Mouse (Mus musculus): ENCODE results near the gene Zfp503. TPM values are rescaled to one million over a fixed set of nuclear protein-coding genes. Genes with fewer than 3 reads are reported as not detected.

The Zfp503 gene
- polyA plus RNA-seq, 1 experiment from 2014 or later: 3.0 TPM

GRCm38 (mm10) chr14:21984757-21985425, 4.5 kb downstream of the Zfp503 start:
- 7% methylated on average over 48 of the region's 49 CpGs for WGBS
- Histone ChIP-seq H3K4me2 (peak overlapping the region; percentile 98), H3K27ac (no peak overlapping the region), H3K9ac (peak overlapping the region; percentile 75), H3K4me1 (replicated peaks) (peaks cover 58% of the 10 kb centered on the region), H3K27me3 (peaks cover 40% of the 10 kb centered on the region), H3K4me3 (peak overlapping the region; percentile 83), H3K9me3 (replicated peaks) (no peaks in the 10 kb centered on the region), H3K36me3 (no peaks in the 10 kb centered on the region)
- no peak for ATAC-seq (replicated peaks; ENCODE audit: insufficient number of reproducible peaks, insufficient read depth, low FRiP score, low read depth)

GRCm38 (mm10) chr14:21983950-21984730, 5.3 kb downstream of the Zfp503 start:
- peak overlapping the region; percentile 83 for H3K4me3 ChIP-seq
- 22% methylated on average over 18 of the region's 18 CpGs for WGBS
- peak overlapping the region; percentile 75; the same call in 1 of the 2 replicates for H3K9ac ChIP-seq
- no peaks in the 10 kb centered on the region for H3K36me3 ChIP-seq
- H3K9me3 ChIP-seq (replicated peaks): no peaks in the 10 kb centered on the region
- peak overlapping the region; percentile 98 for H3K4me2 ChIP-seq
- H3K4me1 ChIP-seq (replicated peaks): peaks cover 51% of the 10 kb centered on the region
- no peak overlapping the region for H3K27ac ChIP-seq
- H3K27me3 ChIP-seq: peaks cover 36% of the 10 kb centered on the region
- no peak for ATAC-seq (replicated peaks; ENCODE audit: insufficient number of reproducible peaks, insufficient read depth, low FRiP score, low read depth)

GRCm38 (mm10) chr14:21983311-21983949, 6.0 kb downstream of the Zfp503 start:
- ATAC-seq (replicated peaks; ENCODE audit: insufficient number of reproducible peaks, insufficient read depth, low FRiP score, low read depth): no peak
- Histone ChIP-seq H3K36me3 (no peaks in the 10 kb centered on the region), H3K4me2 (peak overlapping the region; percentile 68), H3K27ac (peak overlapping the region; percentile 45; the same call in 1 of the 2 replicates), H3K27me3 (peaks cover 31% of the 10 kb centered on the region), H3K9ac (peak overlapping the region; percentile 40; the same call in 1 of the 2 replicates), H3K4me3 (peak overlapping the region; percentile 47), H3K4me1 (replicated peaks) (peaks cover 45% of the 10 kb centered on the region), H3K9me3 (replicated peaks) (no peaks in the 10 kb centered on the region)
- 7% methylated on average over 22 of the region's 22 CpGs for WGBS

- ATAC-seq (replicated peaks; ENCODE audit: insufficient number of reproducible peaks, insufficient read depth, low FRiP score, low read depth): no peak
- Histone ChIP-seq H3K4me1 (replicated peaks) (peaks cover 45% of the 10 kb centered on the region), H3K27ac (peak overlapping the region; percentile 45)
These were observed 6.7 kb downstream of the Zfp503 start for GRCm38 (mm10) chr14:21982592-21983310.

GRCm38 (mm10) chr14:21982096-21982591, 7.3 kb downstream of the Zfp503 start:
- Histone ChIP-seq H3K4me1 (replicated peaks) (peaks cover 44% of the 10 kb centered on the region), H3K4me3 (peak overlapping the region; percentile 47), H3K4me2 (peak overlapping the region; percentile 68), H3K9ac (0 out of 2 replicates have a peak overlapping the region, but pooled peaks have one; percentile 40), H3K27ac (peak overlapping the region; percentile 45), H3K27me3 (peaks cover 31% of the 10 kb centered on the region), H3K36me3 (no peaks in the 10 kb centered on the region), H3K9me3 (replicated peaks) (no peaks in the 10 kb centered on the region)
- 28% methylated on average over 14 of the region's 14 CpGs for WGBS
- no peak for ATAC-seq (replicated peaks; ENCODE audit: insufficient number of reproducible peaks, insufficient read depth, low FRiP score, low read depth)

More at GRCm38 (mm10) chr14:21982592-21983310, 6.7 kb downstream of the Zfp503 start:
- Histone ChIP-seq H3K4me3 (peak overlapping the region; percentile 47), H3K27me3 (peaks cover 31% of the 10 kb centered on the region), H3K9ac (peak overlapping the region; percentile 40), H3K4me2 (peak overlapping the region; percentile 68), H3K9me3 (replicated peaks) (no peaks in the 10 kb centered on the region), H3K36me3 (no peaks in the 10 kb centered on the region)
- WGBS: 10% methylated on average over 38 of the region's 38 CpGs

GRCm38 (mm10) chr14:21981462-21981861, 7.9 kb downstream of the Zfp503 start:
- no peak overlapping the region for H3K9ac ChIP-seq
- H3K36me3 ChIP-seq: no peaks in the 10 kb centered on the region
- H3K4me2 ChIP-seq: peak overlapping the region; percentile 68
- WGBS: under 1% methylated on average over 22 of the region's 22 CpGs
- no peaks in the 10 kb centered on the region for H3K9me3 ChIP-seq (replicated peaks)
- H3K27ac ChIP-seq: no peak overlapping the region
- peaks cover 38% of the 10 kb centered on the region for H3K4me1 ChIP-seq (replicated peaks)
- peak overlapping the region; percentile 47 for H3K4me3 ChIP-seq
- peak; percentile 65 for ATAC-seq (replicated peaks; ENCODE audit: insufficient number of reproducible peaks, insufficient read depth, low FRiP score, low read depth)
- peaks cover 31% of the 10 kb centered on the region for H3K27me3 ChIP-seq

GRCm38 (mm10) chr14:21968978-21969377, 20.4 kb downstream of the Zfp503 start:
- H3K9ac ChIP-seq: no peak overlapping the region
- H3K27ac ChIP-seq: no peak overlapping the region
- H3K4me2 ChIP-seq: no peak overlapping the region
- H3K4me3 ChIP-seq: no peak overlapping the region
- no peaks in the 10 kb centered on the region for H3K4me1 ChIP-seq (replicated peaks)
- H3K27me3 ChIP-seq: no peaks in the 10 kb centered on the region
- no peak for ATAC-seq (replicated peaks; ENCODE audit: insufficient number of reproducible peaks, insufficient read depth, low FRiP score, low read depth)
- WGBS: 34% methylated on average over 4 of the region's 4 CpGs
- H3K36me3 ChIP-seq: no peaks in the 10 kb centered on the region
- no peaks in the 10 kb centered on the region for H3K9me3 ChIP-seq (replicated peaks)

- no peaks in the 10 kb centered on the region for H3K36me3 ChIP-seq
- no peak for ATAC-seq (replicated peaks; ENCODE audit: insufficient number of reproducible peaks, insufficient read depth, low FRiP score, low read depth)
- 73% methylated on average over 12 of the region's 12 CpGs for WGBS
These were observed 21.9 kb downstream of the Zfp503 start for GRCm38 (mm10) chr14:21967375-21968010.

GRCm38 (mm10) chr14:21966276-21966675, 23.1 kb downstream of the Zfp503 start:
- no peak overlapping the region for H3K4me2 ChIP-seq
- no peaks in the 10 kb centered on the region for H3K9me3 ChIP-seq (replicated peaks)
- no peak overlapping the region for H3K4me3 ChIP-seq
- H3K27ac ChIP-seq: no peak overlapping the region
- no peak overlapping the region for H3K9ac ChIP-seq
- ATAC-seq (replicated peaks; ENCODE audit: insufficient number of reproducible peaks, insufficient read depth, low FRiP score, low read depth): no peak
- 58% methylated on average over 5 of the region's 5 CpGs for WGBS
- no peaks in the 10 kb centered on the region for H3K27me3 ChIP-seq
- H3K36me3 ChIP-seq: no peaks in the 10 kb centered on the region
- H3K4me1 ChIP-seq (replicated peaks): no peaks in the 10 kb centered on the region

More at GRCm38 (mm10) chr14:21967375-21968010, 21.9 kb downstream of the Zfp503 start:
- no peaks in the 10 kb centered on the region for H3K9me3 ChIP-seq (replicated peaks)
- H3K4me2 ChIP-seq: no peak overlapping the region
- no peak overlapping the region for H3K27ac ChIP-seq
- no peak overlapping the region for H3K9ac ChIP-seq
- no peaks in the 10 kb centered on the region for H3K4me1 ChIP-seq (replicated peaks)
- no peak overlapping the region for H3K4me3 ChIP-seq
- no peaks in the 10 kb centered on the region for H3K27me3 ChIP-seq

GRCm38 (mm10) chr14:21962381-21963050, 26.9 kb downstream of the Zfp503 start:
- Histone ChIP-seq H3K4me3 (no peak overlapping the region), H3K9me3 (replicated peaks) (no peaks in the 10 kb centered on the region), H3K4me1 (replicated peaks) (peaks cover 10% of the 10 kb centered on the region), H3K4me2 (no peak overlapping the region), H3K36me3 (no peaks in the 10 kb centered on the region), H3K27me3 (no peaks in the 10 kb centered on the region), H3K27ac (no peak overlapping the region), H3K9ac (no peak overlapping the region)
- ATAC-seq (replicated peaks; ENCODE audit: insufficient number of reproducible peaks, insufficient read depth, low FRiP score, low read depth): no peak
- whole genome bisulfite sequencing: 74% methylated on average over 22 of the region's 22 CpGs
